Mouse (Mus musculus) thymus, adult 2 months (tissue): ENCODE data around the gene Acsl5. TPM values are rescaled to one million over a fixed set of nuclear protein-coding genes. Genes with fewer than 3 reads are reported as not detected.

Source experiments
- DNase-seq: peaks from one replicate; pipeline ENCODE4 v3.0.0; 2021
- H3K27ac ChIP-seq: fragments of 200-500 bp; 2 replicates; pipeline ENCODE4 v1.5.1; 2012; ENCODE audit warnings: low read length, control low read depth; ENCODE audit not compliant: control insufficient read depth, insufficient read depth
- H3K27me3 ChIP-seq: fragments of 200-500 bp; 2 replicates; pipeline ENCODE4 v1.6.1; 2012; ENCODE audit warnings: mild to moderate bottlenecking, low read length, moderate library complexity, mixed read lengths; ENCODE audit not compliant: control insufficient read depth, insufficient read depth
- H3K36me3 ChIP-seq: fragments of 200-500 bp; 2 replicates; pipeline ENCODE4 v1.6.1; 2012; ENCODE audit warnings: mild to moderate bottlenecking, low read length, moderate library complexity; ENCODE audit not compliant: control insufficient read depth, insufficient read depth
- H3K4me1 ChIP-seq: fragments of 200-500 bp; replicated peaks from 2 replicates; pipeline ENCODE4 v1.6.1; 2012; ENCODE audit warnings: low read length; ENCODE audit not compliant: control insufficient read depth, insufficient read depth
- H3K4me3 ChIP-seq: fragments of 200-500 bp; 2 replicates; pipeline ENCODE4 v1.5.1; 2012; ENCODE audit warnings: mild to moderate bottlenecking, low read length, control low read depth, moderate library complexity; ENCODE audit not compliant: control insufficient read depth, insufficient read depth
- CTCF ChIP-seq: fragments of 200-500 bp; IDR thresholded peaks from 2 replicates; pipeline ENCODE4 v1.5.1; 2012; ENCODE audit warnings: mild to moderate bottlenecking, control low read depth, low read length, moderate library complexity, borderline replicate concordance; ENCODE audit not compliant: control insufficient read depth, poor library complexity, insufficient read depth; ENCODE audit errors: extremely low read depth
- POLR2A ChIP-seq: fragments of 200-500 bp; IDR thresholded peaks from 2 replicates; pipeline ENCODE4 v1.6.1; 2012; ENCODE audit warnings: mild to moderate bottlenecking, low read length, control low read depth, moderate library complexity; ENCODE audit not compliant: control insufficient read depth, poor library complexity, insufficient read depth; ENCODE audit errors: extremely low read depth
- WGBS: fragments of 180-500 bp; shearing (Covaris S2); methylation state at CpG from one replicate; pipeline ENCODE4 v1.1.7; 2018; 5-methylcytosine and 5-hydroxymethylcytosine counted together
- polyA plus RNA-seq: library from polyadenylated mRNA; depleted of rRNA; stranded (reverse); fragments of >200 nt; gene quantifications from 2 replicates; pipeline ENCODE4 v1.2.3, GENCODE M21; 2012

The Acsl5 gene
- polyA plus RNA-seq, 1 experiment = 20.9 TPM

DNA sequence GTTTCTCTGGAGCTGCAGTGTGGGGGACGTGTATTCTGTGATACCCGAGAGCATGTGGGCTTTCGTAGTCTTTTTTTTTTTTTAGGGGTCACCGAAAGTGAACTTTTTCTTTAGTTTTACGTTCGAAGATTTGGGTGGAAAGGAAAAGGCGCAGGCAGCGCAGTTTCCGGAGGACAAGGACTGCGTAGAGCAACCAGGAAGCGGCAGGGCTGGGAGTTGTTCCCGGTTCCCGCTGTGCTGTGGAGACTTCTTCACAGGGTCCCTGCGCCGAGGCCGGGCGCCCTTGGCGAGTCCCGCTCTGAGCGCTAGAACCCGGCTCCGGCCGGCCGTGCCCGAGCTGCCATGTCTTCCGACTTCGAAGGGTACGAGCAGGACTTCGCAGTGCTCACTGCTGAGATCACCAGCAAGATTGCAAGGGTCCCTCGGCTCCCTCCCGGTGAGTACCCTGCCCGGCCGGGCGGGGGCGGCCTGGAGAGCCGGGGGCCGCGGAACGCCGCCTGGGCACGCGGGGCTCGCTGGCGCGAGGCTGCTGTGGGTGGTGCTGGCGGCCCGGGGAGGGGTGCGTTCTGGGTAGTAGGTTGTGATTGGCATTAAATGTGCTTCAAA lies 64.5 kb downstream of the Acsl5 start, which contains the start of gene Vti1a:
Gene Vti1a (plus strand): TSS at position 187 of the 606 bp plus-strand sequence.
- peak; percentile 81 for DNase-seq
- Histone ChIP-seq H3K4me1 (no peaks in the 10 kb centered on the region), H3K27me3 (no peaks in the 10 kb centered on the region), H3K4me3 (peak within 1 kb of the TSS; percentile 98), H3K27ac (peak within 1 kb of the TSS; percentile 69), H3K36me3 (peaks cover 4% of the 10 kb centered on the region)
- WGBS = under 1% methylated on average over 48 of the region's 48 CpGs
- TF ChIP-seq POLR2A (no peak), CTCF (peak; percentile 90)

GRCm38 (mm10) chr19:55316901-55317300 lies 65.2 kb downstream of the Acsl5 start:
- DNase-seq = no peak
- Histone ChIP-seq H3K4me1 (no peaks in the 10 kb centered on the region), H3K36me3 (no peaks in the 10 kb centered on the region; the same call in 1 of the 2 replicates), H3K27ac (no peak overlapping the region), H3K4me3 (no peak overlapping the region), H3K27me3 (no peaks in the 10 kb centered on the region)
- TF ChIP-seq POLR2A (no peak), CTCF (no peak)
- 33% methylated on average over 10 of the region's 10 CpGs for WGBS

DNA sequence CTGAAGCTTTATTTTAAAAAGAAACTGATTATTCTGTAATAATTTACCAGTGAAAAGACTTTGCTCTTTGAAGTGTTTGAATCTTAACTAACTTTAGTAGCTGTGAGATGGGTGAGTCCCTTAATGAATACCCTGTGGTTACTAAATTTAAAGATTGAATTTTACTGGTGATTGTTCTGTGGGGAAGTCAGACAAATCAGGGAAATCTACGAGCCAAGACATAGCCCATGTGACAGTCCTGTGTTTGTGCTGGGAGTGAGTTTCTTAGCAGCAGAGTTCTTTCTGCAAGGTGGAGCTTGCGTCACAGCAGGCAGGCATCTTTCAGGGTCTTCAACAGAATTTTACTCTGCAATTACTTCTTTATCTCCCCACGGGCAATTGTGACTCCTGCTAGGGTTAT lies 67.3 kb downstream of the Acsl5 start:
- H3K4me1 ChIP-seq = no peaks in the 10 kb centered on the region
- WGBS = 90% methylated on average over 3 of the region's 3 CpGs
- peaks cover 6% of the 10 kb centered on the region; the same call in 1 of the 2 replicates for H3K36me3 ChIP-seq
- DNase-seq = no peak
- no peak overlapping the region for H3K27ac ChIP-seq
- H3K27me3 ChIP-seq = no peaks in the 10 kb centered on the region
- TF ChIP-seq POLR2A (no peak), CTCF (no peak)
- no peak overlapping the region for H3K4me3 ChIP-seq

- 89% methylated on average over 5 of the region's 5 CpGs for WGBS
- H3K27me3 ChIP-seq = no peaks in the 10 kb centered on the region
- TF ChIP-seq CTCF = no peak
- TF ChIP-seq POLR2A = no peak
- DNase-seq = no peak
- no peaks in the 10 kb centered on the region for H3K4me1 ChIP-seq
- H3K36me3 ChIP-seq = peaks cover 6% of the 10 kb centered on the region; the same call in 1 of the 2 replicates
- no peak overlapping the region for H3K27ac ChIP-seq
- H3K4me3 ChIP-seq = no peak overlapping the region
These were observed 67.8 kb downstream of the Acsl5 start for GRCm38 (mm10) chr19:55319521-55319920.

- Histone ChIP-seq H3K4me3 (no peak overlapping the region), H3K27ac (no peak overlapping the region), H3K36me3 (peaks cover 6% of the 10 kb centered on the region; the same call in 1 of the 2 replicates), H3K4me1 (no peaks in the 10 kb centered on the region), H3K27me3 (no peaks in the 10 kb centered on the region)
- no peak for TF ChIP-seq POLR2A
- TF ChIP-seq CTCF = no peak
- DNase-seq = no peak
- 94% methylated on average over 8 of the region's 8 CpGs for WGBS
These were observed 70.9 kb downstream of the Acsl5 start for GRCm38 (mm10) chr19:55322604-55323003.

GRCm38 (mm10) chr19:55327510-55327909 lies 75.8 kb downstream of the Acsl5 start:
- Histone ChIP-seq H3K4me3 (no peak overlapping the region), H3K27me3 (no peaks in the 10 kb centered on the region), H3K36me3 (peaks cover 16% of the 10 kb centered on the region; the same call in 1 of the 2 replicates), H3K4me1 (no peaks in the 10 kb centered on the region), H3K27ac (no peak overlapping the region)
- WGBS = 90% methylated on average over 4 of the region's 4 CpGs
- no peak for DNase-seq
- TF ChIP-seq POLR2A = no peak
- no peak for TF ChIP-seq CTCF
